8 mouse cellular contexts compared by ENCODE assay signal in genomic region chr17:33630171-33630895, GRCm38 (mm10). TPM values are rescaled to one million over a fixed set of nuclear protein-coding genes. Genes with fewer than 3 reads are reported as not detected.
DNase-seq lines count a peak whose midpoint lies in the region; ATAC-seq and TF ChIP-seq lines count a peak whose summit lies in the region.

No protein-coding gene starts in this region.

- peaks cover 13% of the 10 kb centered on the region; the same call in 1 of the 2 replicates for H3K36me3 ChIP-seq in kidney, embryonic 14.5 days (ENCODE audit: control insufficient read depth, insufficient read depth, low read length)
- peaks cover 34% of the 10 kb centered on the region for H3K36me3 ChIP-seq in embryonic facial prominence, embryonic 13.5 days
- peaks cover 5% of the 10 kb centered on the region; the same call in 1 of the 2 replicates for H3K36me3 ChIP-seq in intestine, embryonic 16.5 days (ENCODE audit: control insufficient read depth, insufficient read depth, low read length)
- H3K36me3 ChIP-seq in myocyte (ENCODE audit: control insufficient read depth, insufficient read depth) = no peaks in the 10 kb centered on the region

- H3K4me1 ChIP-seq in kidney, embryonic 14.5 days (ENCODE audit: control insufficient read depth, insufficient read depth, low read length) = peaks cover 12% of the 10 kb centered on the region; the same call in 1 of the 2 replicates
- peaks cover 25% of the 10 kb centered on the region for H3K4me1 ChIP-seq in embryonic facial prominence, embryonic 13.5 days
- peaks cover 11% of the 10 kb centered on the region for H3K4me1 ChIP-seq in intestine, embryonic 16.5 days (ENCODE audit: control insufficient read depth, insufficient read depth, low read length)

- no peaks in the 10 kb centered on the region for H3K27me3 ChIP-seq in kidney, embryonic 14.5 days (ENCODE audit: control insufficient read depth, insufficient read depth, low read length)
- H3K27me3 ChIP-seq in embryonic facial prominence, embryonic 13.5 days = no peaks in the 10 kb centered on the region
- no peaks in the 10 kb centered on the region for H3K27me3 ChIP-seq in intestine, embryonic 16.5 days (replicated peaks; ENCODE audit: control insufficient read depth, insufficient read depth, low read length)
- H3K27me3 ChIP-seq in myocyte (ENCODE audit: control insufficient read depth, insufficient read depth, insufficient read length) = no peaks in the 10 kb centered on the region

- H3K9me3 ChIP-seq in kidney, embryonic 14.5 days (ENCODE audit: control insufficient read depth, low read length) = no peaks in the 10 kb centered on the region
- no peaks in the 10 kb centered on the region for H3K9me3 ChIP-seq in embryonic facial prominence, embryonic 13.5 days
- no peaks in the 10 kb centered on the region for H3K9me3 ChIP-seq in intestine, embryonic 16.5 days (ENCODE audit: control insufficient read depth, low read length)

- no peak overlapping the region for H3ac ChIP-seq in myocyte (ENCODE audit: control insufficient read depth, insufficient read length)

- TF ChIP-seq POLR2A in myocyte (IDR thresholded peaks at IDR 0.05; ENCODE audit: insufficient read length, low read depth) = no peak

- 0 out of 2 replicates have a peak, but pooled peaks have one; percentile 8 for ATAC-seq in kidney, embryonic 14.5 days (ENCODE audit: low FRiP score, low TSS enrichment)
- ATAC-seq in embryonic facial prominence, embryonic 13.5 days (ENCODE audit: insufficient number of reproducible peaks, insufficient read depth, low FRiP score, low TSS enrichment, low read depth) = no peak
- no peak for ATAC-seq in intestine, embryonic 16.5 days

- H3K9ac ChIP-seq in kidney, embryonic 14.5 days (ENCODE audit: low read depth, low read length) = no peak overlapping the region
- H3K9ac ChIP-seq in embryonic facial prominence, embryonic 13.5 days = peak overlapping the region; percentile 88
- no peak overlapping the region for H3K9ac ChIP-seq in intestine, embryonic 16.5 days (ENCODE audit: low read depth, low read length)

- peak overlapping the region; percentile 11; the same call in 1 of the 2 replicates for H3K4me2 ChIP-seq in kidney, embryonic 14.5 days (replicated peaks; ENCODE audit: low read depth, low read length)
- peak overlapping the region; percentile 64 for H3K4me2 ChIP-seq in embryonic facial prominence, embryonic 13.5 days
- H3K4me2 ChIP-seq in intestine, embryonic 16.5 days (ENCODE audit: low read depth, low read length) = peak overlapping the region; percentile 67; the same call in 1 of the 2 replicates
- H3K4me2 ChIP-seq in myocyte (ENCODE audit: low read depth) = no peak overlapping the region

- H3K4me3 ChIP-seq in kidney, embryonic 14.5 days (ENCODE audit: low read length) = no peak overlapping the region
- H3K4me3 ChIP-seq in embryonic facial prominence, embryonic 13.5 days = peak overlapping the region; percentile 12; the same call in 1 of the 2 replicates
- H3K4me3 ChIP-seq in intestine, embryonic 16.5 days (ENCODE audit: low read length) = no peak overlapping the region
- peak overlapping the region; percentile 29 for H3K4me3 ChIP-seq in myocyte

- peaks cover 7% of the 10 kb centered on the region for H3K79me2 ChIP-seq in myocyte (ENCODE audit: control insufficient read depth, insufficient read depth)

- no peak for DNase-seq in kidney, adult 11 months
- no peak for DNase-seq in thymus, postnatal 25 days
- no peak for DNase-seq in left cerebral cortex, adult 9 months (ENCODE audit: low spot score in 2 of 2)
- DNase-seq in Muller cell, postnatal 12 days (ENCODE audit: inconsistent ontology term) = no peak

- no peak overlapping the region for H3K27ac ChIP-seq in kidney, embryonic 14.5 days (ENCODE audit: low read depth, low read length)
- H3K27ac ChIP-seq in embryonic facial prominence, embryonic 13.5 days = 0 out of 2 replicates have a peak overlapping the region, but pooled peaks have one; percentile 48
- no peak overlapping the region for H3K27ac ChIP-seq in intestine, embryonic 16.5 days (ENCODE audit: low read length)

- 70% methylated on average over 13 of the region's 13 CpGs for WGBS in kidney, embryonic 14.5 days
- WGBS in embryonic facial prominence, embryonic 13.5 days = 66% methylated on average over 13 of the region's 13 CpGs
- 84% methylated on average over 13 of the region's 13 CpGs for WGBS in intestine, embryonic 16.5 days

TF ChIP-seq in myocyte, 11 proteins besides CTCF, POLR2A, EP300 and RAD21:
- TF ChIP-seq E2F4 (IDR thresholded peaks at IDR 0.05; ENCODE audit: insufficient read depth) (no peak), REST (IDR thresholded peaks at IDR 0.05; ENCODE audit: insufficient read depth, insufficient read length) (no peak), MYOG (IDR thresholded peaks at IDR 0.05; ENCODE audit: control insufficient read depth in 1 of 3, insufficient read depth in 1 of 3, insufficient read length in 2 of 3, low read depth in 2 of 3) (no peak), MAX (IDR thresholded peaks at IDR 0.05; ENCODE audit: low read depth) (no peak), TCF3 (IDR thresholded peaks at IDR 0.05; ENCODE audit: insufficient read length, low read depth) (no peak), POLR2AphosphoS2 (IDR thresholded peaks at IDR 0.05; ENCODE audit: insufficient read length, low read depth) (peak; percentile 5), SRF (IDR thresholded peaks at IDR 0.05; ENCODE audit: control insufficient read depth, insufficient read length, low read depth) (no peak), MYOD1 (IDR thresholded peaks at IDR 0.05; ENCODE audit: control insufficient read depth in 1 of 3, insufficient read length in 2 of 3, low read depth in 2 of 3) (no peak)

RNA-seq across cellular contexts. Expression of gene Zfp414, which starts 1.4 kb away (rescaled TPM):
- 73.1 and 82.9 TPM in 2 replicates for polyA plus RNA-seq in kidney, embryonic 14.5 days (2014; fragmentation: Nextera tagmentation; extraction: Ambion mirVana)
- polyA plus RNA-seq in embryonic facial prominence, embryonic 13.5 days (2015; fragmentation: Nextera tagmentation; extraction: Ambion mirVana) = 49.1 and 50.2 TPM in 2 replicates
- polyA plus RNA-seq in intestine, embryonic 16.5 days (2015; fragmentation: Nextera tagmentation; extraction: Ambion mirVana) = 38.1 and 39.6 TPM in 2 replicates
- polyA plus RNA-seq in myocyte (2012; fragmentation: generic; extraction: Trizol) = 21.9 TPM

RNA-seq across cellular contexts. Expression of gene Pram1, which starts 7.5 kb away (rescaled TPM):
- polyA plus RNA-seq in kidney, embryonic 14.5 days (2014; fragmentation: Nextera tagmentation; extraction: Ambion mirVana) = 0.66 and 0.81 TPM in 2 replicates
- polyA plus RNA-seq in embryonic facial prominence, embryonic 13.5 days (2015; fragmentation: Nextera tagmentation; extraction: Ambion mirVana) = 0.72 and 0.91 TPM in 2 replicates
- 0.60 and 1.1 TPM in 2 replicates for polyA plus RNA-seq in intestine, embryonic 16.5 days (2015; fragmentation: Nextera tagmentation; extraction: Ambion mirVana)
- polyA plus RNA-seq in myocyte (2012; fragmentation: generic; extraction: Trizol) = 0.41 TPM

RNA-seq across cellular contexts. Expression of gene Hnrnpm, which starts 56.3 kb away (rescaled TPM):
- polyA plus RNA-seq in kidney, embryonic 14.5 days (2014; fragmentation: Nextera tagmentation; extraction: Ambion mirVana) = 375 and 422 TPM in 2 replicates
- 372 and 384 TPM in 2 replicates for polyA plus RNA-seq in embryonic facial prominence, embryonic 13.5 days (2015; fragmentation: Nextera tagmentation; extraction: Ambion mirVana)
- polyA plus RNA-seq in intestine, embryonic 16.5 days (2015; fragmentation: Nextera tagmentation; extraction: Ambion mirVana) = 271 and 290 TPM in 2 replicates
- polyA plus RNA-seq in myocyte (2012; fragmentation: generic; extraction: Trizol) = 68.2 TPM

Comparison
In these comparisons a context has a peak if more than half of its experiments do, and no peak if none do; other contexts are left out.
1. H3K4me3 ChIP-seq: peak in embryonic facial prominence, embryonic 13.5 days (single experiment) and myocyte (single experiment); none in kidney, embryonic 14.5 days (single experiment) and intestine, embryonic 16.5 days (single experiment).